Mouse (Mus musculus) stomach, postnatal 0 days (tissue): ENCODE results near the gene Ube2r2. TPM values are rescaled to one million over a fixed set of nuclear protein-coding genes. Genes with fewer than 3 reads are reported as not detected.

Experiments
- ATAC-seq: fragments of 200-750 bp; cut with Nextera tagmentation; 2 replicates; pipeline ENCODE4 v1.8.0; 2017; ENCODE audit not compliant: low FRiP score, low TSS enrichment
- DNase-seq: peaks from one replicate; pipeline ENCODE4 v3.0.0-alpha.2; 2016; ENCODE audit warnings: low spot score
- H3K27ac ChIP-seq: fragments of 300-500 bp; sonication (generic); replicated peaks from 2 replicates; pipeline ENCODE4 v1.5.1; 2014; ENCODE audit warnings: mild to moderate bottlenecking, control low read depth
- H3K27me3 ChIP-seq: fragments of 300-500 bp; sonication (generic); 2 replicates; pipeline ENCODE4 v1.6.1; 2014; ENCODE audit warnings: low read length; ENCODE audit not compliant: control insufficient read depth, insufficient read depth
- H3K36me3 ChIP-seq: fragments of 300-500 bp; sonication (generic); 2 replicates; pipeline ENCODE4 v1.6.1; 2014; ENCODE audit warnings: low read length, mixed read lengths; ENCODE audit not compliant: control insufficient read depth, insufficient read depth
- H3K4me1 ChIP-seq: fragments of 300-500 bp; sonication (generic); replicated peaks from 2 replicates; pipeline ENCODE4 v1.6.1; 2014; ENCODE audit warnings: antibody characterized with exemption; ENCODE audit not compliant: control insufficient read depth, insufficient read depth
- H3K4me2 ChIP-seq: fragments of 300-500 bp; sonication (generic); replicated peaks from 2 replicates; pipeline ENCODE4 v1.6.1; 2014; ENCODE audit warnings: low read depth, mild to moderate bottlenecking, control low read depth, moderate library complexity
- H3K4me3 ChIP-seq: fragments of 300-500 bp; sonication (generic); 2 replicates; pipeline ENCODE4 v1.5.1; 2014; ENCODE audit warnings: low read depth, low read length, control low read depth
- H3K9ac ChIP-seq: fragments of 300-500 bp; sonication (generic); 2 replicates; pipeline ENCODE4 v1.6.1; 2014; ENCODE audit warnings: mild to moderate bottlenecking, low read length, control low read depth, mixed read lengths
- H3K9me3 ChIP-seq: fragments of 300-500 bp; sonication (generic); 2 replicates; pipeline ENCODE4 v1.6.1; 2016; ENCODE audit warnings: low read length; ENCODE audit not compliant: control insufficient read depth
- CTCF ChIP-seq: IDR thresholded peaks from 2 replicates; pipeline ENCODE4 v1.5.1; 2016; ENCODE audit warnings: antibody characterized with exemption, low read depth, mild to moderate bottlenecking, moderate library complexity
- EP300 ChIP-seq: optimal IDR thresholded peaks from 2 replicates; pipeline ENCODE3; 2016; ENCODE audit warnings: antibody characterized with exemption
- WGBS: fragments of 180-500 bp; shearing (Covaris S2); extraction: QIAGEN DNeasy Blood & Tissue Kit; methylation state at CpG from one replicate; pipeline ENCODE4 v1.1.7; 2014; 5-methylcytosine and 5-hydroxymethylcytosine counted together
- polyA plus RNA-seq: library from polyadenylated mRNA; unstranded; fragments of >200 nt; fragmentation: Nextera tagmentation; extraction: Ambion mirVana; gene quantifications from 2 replicates; pipeline ENCODE4 v1.2.1, GENCODE M21; 2015

The Ube2r2 gene
- polyA plus RNA-seq, 1 experiment from 2014 or later = 76.3 TPM

GRCm38 (mm10) chr4:41091391-41091790 is 44.2 kb upstream of the Ube2r2 start:
- H3K4me3 ChIP-seq = no peak overlapping the region
- TF ChIP-seq EP300 (no peak), CTCF (no peak)
- no peaks in the 10 kb centered on the region for H3K9me3 ChIP-seq
- H3K27ac ChIP-seq = peak overlapping the region; percentile 63
- DNase-seq (no peak), ATAC-seq (no peak)
- no peak overlapping the region for H3K9ac ChIP-seq
- H3K4me1 ChIP-seq = no peaks in the 10 kb centered on the region
- no peaks in the 10 kb centered on the region for H3K36me3 ChIP-seq
- WGBS = 28% methylated on average over 3 of the region's 3 CpGs
- no peak overlapping the region for H3K4me2 ChIP-seq
- H3K27me3 ChIP-seq = no peaks in the 10 kb centered on the region

GRCm38 (mm10) chr4:41092958-41093357 is 42.6 kb upstream of the Ube2r2 start:
- no peak for DNase-seq
- WGBS = 52% methylated on average over 1 of the region's 1 CpGs

GRCm38 (mm10) chr4:41094361-41094760 is 41.2 kb upstream of the Ube2r2 start:
- DNase-seq = peak; percentile 91
- no peak overlapping the region for H3K9ac ChIP-seq
- no peaks in the 10 kb centered on the region for H3K27me3 ChIP-seq
- no peaks in the 10 kb centered on the region for H3K9me3 ChIP-seq
- H3K4me2 ChIP-seq = peak overlapping the region; percentile 82; the same call in 1 of the 2 replicates
- 0 out of 2 replicates have a peak, but pooled peaks cover 2% of the 10 kb centered on the region for H3K4me1 ChIP-seq
- peak overlapping the region; percentile 80 for H3K27ac ChIP-seq
- no peak overlapping the region for H3K4me3 ChIP-seq
- no peaks in the 10 kb centered on the region for H3K36me3 ChIP-seq
- TF ChIP-seq CTCF (no peak), EP300 (peak; percentile 86)
- 34% methylated on average over 9 of the region's 9 CpGs for WGBS
- ATAC-seq = peak; percentile 83

More at GRCm38 (mm10) chr4:41092958-41093357, 42.6 kb upstream of the Ube2r2 start:
- Histone ChIP-seq H3K36me3 (no peaks in the 10 kb centered on the region), H3K9ac (no peak overlapping the region), H3K9me3 (no peaks in the 10 kb centered on the region), H3K4me1 (0 out of 2 replicates have a peak, but pooled peaks cover 1% of the 10 kb centered on the region), H3K4me3 (no peak overlapping the region), H3K27me3 (no peaks in the 10 kb centered on the region), H3K27ac (no peak overlapping the region), H3K4me2 (no peak overlapping the region)
- no peak for ATAC-seq
- no peak for TF ChIP-seq CTCF
- no peak for TF ChIP-seq EP300

GRCm38 (mm10) chr4:41096169-41096568 is 39.4 kb upstream of the Ube2r2 start:
- no peaks in the 10 kb centered on the region for H3K27me3 ChIP-seq
- peak overlapping the region; percentile 45 for H3K4me3 ChIP-seq
- DNase-seq (peak; percentile 79), ATAC-seq (peak; percentile 51)
- H3K36me3 ChIP-seq = no peaks in the 10 kb centered on the region
- TF ChIP-seq CTCF = no peak
- TF ChIP-seq EP300 = no peak
- H3K9ac ChIP-seq = peak overlapping the region; percentile 56
- peak overlapping the region; percentile 80 for H3K27ac ChIP-seq
- 35% methylated on average over 8 of the region's 8 CpGs for WGBS
- 0 out of 2 replicates have a peak, but pooled peaks cover 2% of the 10 kb centered on the region for H3K4me1 ChIP-seq
- no peaks in the 10 kb centered on the region for H3K9me3 ChIP-seq
- H3K4me2 ChIP-seq = peak overlapping the region; percentile 82

GRCm38 (mm10) chr4:41096794-41097193 is 38.7 kb upstream of the Ube2r2 start:
- DNase-seq (no peak), ATAC-seq (no peak)
- no peak for TF ChIP-seq CTCF
- TF ChIP-seq EP300 = no peak
- H3K9me3 ChIP-seq = no peaks in the 10 kb centered on the region
- H3K9ac ChIP-seq = peak overlapping the region; percentile 56
- peak overlapping the region; percentile 80 for H3K27ac ChIP-seq
- H3K36me3 ChIP-seq = no peaks in the 10 kb centered on the region
- H3K27me3 ChIP-seq = no peaks in the 10 kb centered on the region
- 0 out of 2 replicates have a peak, but pooled peaks cover 2% of the 10 kb centered on the region for H3K4me1 ChIP-seq
- WGBS = 58% methylated on average over 5 of the region's 5 CpGs
- H3K4me3 ChIP-seq = peak overlapping the region; percentile 45
- peak overlapping the region; percentile 82 for H3K4me2 ChIP-seq

GRCm38 (mm10) chr4:41097381-41097780 is 38.2 kb upstream of the Ube2r2 start:
- TF ChIP-seq EP300 (no peak), CTCF (no peak)
- WGBS = 52% methylated on average over 13 of the region's 13 CpGs
- Histone ChIP-seq H3K27ac (peak overlapping the region; percentile 80), H3K27me3 (no peaks in the 10 kb centered on the region), H3K4me2 (peak overlapping the region; percentile 82), H3K9me3 (no peaks in the 10 kb centered on the region), H3K36me3 (no peaks in the 10 kb centered on the region), H3K4me1 (0 out of 2 replicates have a peak, but pooled peaks cover 2% of the 10 kb centered on the region), H3K9ac (peak overlapping the region; percentile 56), H3K4me3 (peak overlapping the region; percentile 45)
- DNase-seq (no peak), ATAC-seq (no peak)
